Mouse (Mus musculus) megakaryocyte progenitor cell, adult 5-6 weeks (primary cell): Measurements from ENCODE around the gene Vmn2r55. TPM values are rescaled to one million over a fixed set of nuclear protein-coding genes. Genes with fewer than 3 reads are reported as not detected.
"Not testable (repeated sequence)": the region's sequence is repeated elsewhere in the genome, so short reads cannot be mapped to it uniquely, and the experiment has no call there.

ENCODE experiments used
- ATAC-seq: replicated peaks from 2 replicates; pipeline ENCODE4 v1.8.0; 2016; ENCODE audit warnings: mild to moderate bottlenecking, moderate TSS enrichment, inconsistent platforms; ENCODE audit not compliant: poor library complexity
- total RNA-seq, 2 experiments: library from RNA; stranded (forward) in 1 of 2; stranded (reverse) in 1 of 2; fragments of 157-497, 149-512 nt in 1 of 2; fragments of 200-1000 nt in 1 of 2; gene quantifications; 2 replicates each; pipeline versions ENCODE4 v1.2.3 to v1.2.4; 2015 to 2017

Gene Vmn2r55
- total RNA-seq (2015) (not detected in 2 replicates), total RNA-seq (2017) (not detected in 2 replicates)

DNA sequence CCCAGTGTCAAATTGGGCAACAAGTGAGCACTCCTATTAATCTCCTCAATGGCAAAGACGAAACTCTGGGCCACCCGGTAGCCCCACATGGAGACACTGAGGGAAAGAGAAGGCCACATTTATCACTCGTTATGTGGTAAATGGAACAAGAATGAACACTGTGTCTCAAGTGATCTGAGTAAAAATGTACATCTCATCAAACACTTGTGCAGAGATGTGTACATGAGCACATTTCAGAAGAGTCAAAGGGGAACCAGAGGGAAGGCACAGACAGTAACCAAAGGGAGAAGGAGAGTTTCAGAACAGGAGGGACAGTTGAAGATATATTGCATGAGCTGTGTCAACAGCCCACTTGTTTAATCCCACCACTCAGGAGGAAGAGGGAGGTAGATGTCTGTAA, at the start of gene Vmn2r55:
Gene Vmn2r55 (minus strand): TSS at position 101 of the 400 bp plus-strand sequence.
- not testable (repeated sequence) for ATAC-seq

- ATAC-seq, result not testable (repeated sequence)
Observed at GRCm38 (mm10) chr7:12640219-12640618, 44.6 kb downstream of the Vmn2r55 start, which contains the start of gene Vmn2r54. Vmn2r54 (minus strand) TSS chr7:12640319.

DNA sequence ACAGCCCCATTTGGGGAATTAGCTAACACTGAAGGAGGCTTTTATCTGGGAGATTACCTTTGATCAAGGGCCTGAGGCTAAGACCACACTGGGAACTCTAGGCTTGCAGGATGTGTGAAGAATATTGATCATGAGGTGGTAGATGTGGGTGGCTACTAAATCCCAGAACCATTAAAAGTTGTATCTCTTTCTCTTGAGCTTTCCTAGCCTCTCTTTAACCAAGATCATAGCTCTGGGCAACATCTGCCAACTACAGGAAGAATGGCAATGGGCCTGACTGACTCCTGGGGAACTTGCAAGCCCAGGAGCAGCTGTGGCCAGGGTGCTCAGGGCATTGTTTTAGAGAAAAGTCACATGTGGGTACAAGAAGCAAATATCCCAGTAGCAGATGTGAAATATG, 76.1 kb downstream of the Vmn2r55 start, which contains the start of gene Vmn2r53:
Gene Vmn2r53 (minus strand): TSS at position 101 of the 400 bp plus-strand sequence.
- no peak for ATAC-seq

Other genes starting within 250 kb of the Vmn2r55 start
- 11.2 and 12.3 TPM in 2 replicates for gene Zfp606, start 206.7 kb downstream of the Vmn2r55 start, total RNA-seq (2015)
- gene Zfp606, start 206.7 kb downstream of the Vmn2r55 start, total RNA-seq (2017), result 9.4 and 11.7 TPM in 2 replicates
- not detected in 2 replicates for gene 2900092C05Rik, start 172.5 kb downstream of the Vmn2r55 start, total RNA-seq (2015)
- gene 2900092C05Rik, start 172.5 kb downstream of the Vmn2r55 start, total RNA-seq (2017), result not detected in 2 replicates
- 0.02 TPM in 2 replicates for gene Vmn2r53, start 76.2 kb downstream of the Vmn2r55 start, total RNA-seq (2015)
- not detected in 2 replicates for gene Vmn2r53, start 76.2 kb downstream of the Vmn2r55 start, total RNA-seq (2017)
- gene Vmn2r54, start 44.7 kb downstream of the Vmn2r55 start, total RNA-seq (2015), result not detected in 2 replicates
- not detected in 2 replicates for gene Vmn2r54, start 44.7 kb downstream of the Vmn2r55 start, total RNA-seq (2017)
- gene Vmn2r56, start 50.0 kb upstream of the Vmn2r55 start, total RNA-seq (2015), result not detected in 2 replicates
- not detected in 2 replicates for gene Vmn2r56, start 50.0 kb upstream of the Vmn2r55 start, total RNA-seq (2017)
- 0.95 and 2.0 TPM in 2 replicates for gene Zscan18, start 118.6 kb upstream of the Vmn2r55 start, total RNA-seq (2015)
- gene Zscan18, start 118.6 kb upstream of the Vmn2r55 start, total RNA-seq (2017), result 1.1 and 1.7 TPM in 2 replicates
- gene Zfp329, start 133.9 kb upstream of the Vmn2r55 start, total RNA-seq (2015), result 6.5 and 7.5 TPM in 2 replicates
- 6.2 and 7.8 TPM in 2 replicates for gene Zfp329, start 133.9 kb upstream of the Vmn2r55 start, total RNA-seq (2017)
- 26.4 and 30.9 TPM in 2 replicates for gene Zfp110, start 149.8 kb upstream of the Vmn2r55 start, total RNA-seq (2015)
- gene Zfp110, start 149.8 kb upstream of the Vmn2r55 start, total RNA-seq (2017), result 31.2 and 36.8 TPM in 2 replicates
- gene Zfp128, start 196.2 kb upstream of the Vmn2r55 start, total RNA-seq (2015), result 3.2 and 5.9 TPM in 2 replicates
- 2.0 and 2.7 TPM in 2 replicates for gene Zfp128, start 196.2 kb upstream of the Vmn2r55 start, total RNA-seq (2017)
- gene Zscan22, start 212.8 kb upstream of the Vmn2r55 start, total RNA-seq (2015), result 20.6 and 22.2 TPM in 2 replicates
- 6.4 and 8.2 TPM in 2 replicates for gene Zscan22, start 212.8 kb upstream of the Vmn2r55 start, total RNA-seq (2017)
- gene Rps5, start 237.3 kb upstream of the Vmn2r55 start, total RNA-seq (2015), result 3,071 and 3,115 TPM in 2 replicates
- 1,264 and 1,790 TPM in 2 replicates for gene Rps5, start 237.3 kb upstream of the Vmn2r55 start, total RNA-seq (2017)
- 0.76 and 1.0 TPM in 2 replicates for gene Rnf225, start 242.4 kb upstream of the Vmn2r55 start, total RNA-seq (2015)
- 0.57 and 0.62 TPM in 2 replicates for gene Rnf225, start 242.4 kb upstream of the Vmn2r55 start, total RNA-seq (2017)